Mouse (Mus musculus) left cerebral cortex, adult 11 months (tissue): Measurements from ENCODE around the gene Apba1.
A peak's percentile ranks its signal among the peaks of the same experiment; 100 is the strongest.

Source experiments
- DNase-seq: peaks from one replicate; pipeline ENCODE4 v3.0.0; 2022; ENCODE audit warnings: low spot score

Gene Apba1

DNA sequence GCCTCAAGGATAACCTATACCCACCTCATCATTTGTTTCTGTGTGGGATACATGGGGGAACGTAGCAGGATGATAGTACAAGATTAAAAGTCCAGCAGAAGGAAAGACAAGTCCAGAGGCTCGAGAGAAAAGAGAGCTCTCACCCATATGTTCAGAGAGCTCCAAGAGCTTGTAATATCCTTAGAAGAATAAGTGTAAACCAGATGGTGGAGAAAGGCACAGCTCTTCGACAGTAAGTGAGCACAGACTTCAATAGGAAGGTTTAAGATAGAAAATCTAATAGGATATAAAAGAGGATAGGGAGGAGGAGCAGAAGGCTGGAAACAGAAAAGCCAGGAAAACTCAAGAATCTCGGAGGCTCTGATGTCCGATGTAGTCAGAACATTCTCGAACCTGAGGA, 115.8 kb downstream of the Apba1 start:
- DNase-seq: no peak

DNA sequence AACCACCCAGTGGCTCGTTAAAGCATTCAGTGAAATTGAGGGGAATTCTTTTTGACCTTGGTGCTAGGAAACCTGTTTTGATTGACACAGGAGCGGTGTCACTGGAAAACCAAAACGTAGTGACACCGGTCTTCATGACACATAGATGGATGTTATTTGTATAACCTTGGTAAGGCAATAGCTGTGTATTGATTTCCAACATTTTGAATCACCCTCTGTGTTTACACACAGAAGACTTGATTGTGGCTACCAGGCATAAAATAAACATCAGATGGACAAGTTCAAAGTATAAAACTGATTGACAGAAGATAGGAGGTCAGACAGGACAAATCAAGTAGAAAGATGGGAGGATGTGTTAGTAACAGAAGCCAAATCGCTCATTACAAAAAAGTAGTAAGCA, 117.1 kb downstream of the Apba1 start:
- DNase-seq: no peak

DNA sequence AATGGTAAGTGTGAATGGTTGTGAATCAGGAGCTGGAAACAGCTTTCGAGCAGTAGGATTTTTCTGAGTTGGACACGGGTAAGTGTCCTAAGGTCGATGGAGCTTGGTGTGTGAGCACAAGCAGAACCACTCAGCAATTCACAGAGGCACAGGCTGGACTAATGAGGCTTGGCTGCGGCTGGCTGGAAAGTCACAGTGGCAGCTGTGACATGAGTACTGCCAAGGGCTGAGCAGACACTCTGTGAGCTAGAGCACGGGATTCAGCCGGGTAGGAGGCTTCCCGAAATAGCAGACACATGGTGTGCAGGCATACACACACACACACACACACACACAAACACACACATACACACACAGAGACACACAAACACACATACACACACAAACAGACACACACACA, 121.2 kb downstream of the Apba1 start:
- DNase-seq: no peak

DNA sequence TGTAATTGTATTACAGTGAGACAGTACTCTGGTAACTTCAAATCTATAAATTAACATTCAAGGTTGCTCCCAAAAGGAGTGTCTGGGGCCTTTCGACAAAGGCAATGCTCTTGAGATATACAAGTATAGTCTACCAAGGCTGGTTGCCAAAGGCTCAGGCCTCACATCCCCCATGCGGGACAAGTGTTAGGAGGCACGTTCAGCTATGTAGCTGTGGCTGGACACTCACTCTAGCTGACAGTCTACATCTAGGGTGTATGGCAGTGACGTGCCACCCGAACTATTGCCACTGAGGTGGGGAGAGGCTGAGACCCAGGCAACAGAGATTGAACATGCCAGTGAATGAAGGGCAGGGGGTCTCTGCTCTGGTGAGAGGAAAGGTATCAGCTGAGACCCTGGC, 127.5 kb downstream of the Apba1 start:
- DNase-seq: no peak

DNA sequence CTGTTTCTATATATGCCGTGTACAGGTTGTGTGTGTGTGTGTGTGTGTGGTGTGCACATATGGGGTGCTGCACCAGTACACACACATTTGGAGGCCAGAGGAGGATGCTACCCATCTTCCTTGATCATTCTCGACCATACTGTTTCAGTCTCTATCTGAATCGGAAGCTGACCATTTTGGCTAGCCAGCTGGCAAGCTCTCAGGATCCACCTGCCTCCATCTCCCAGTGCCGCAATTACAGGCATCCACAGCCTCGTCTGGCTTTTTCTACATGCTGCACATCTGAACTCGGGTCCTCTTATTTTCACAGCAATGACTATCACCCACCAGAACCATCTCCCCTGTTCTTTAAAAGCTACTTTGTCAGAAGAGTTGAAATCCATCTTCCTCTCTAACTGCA, 132.7 kb downstream of the Apba1 start:
- no peak for DNase-seq

DNA sequence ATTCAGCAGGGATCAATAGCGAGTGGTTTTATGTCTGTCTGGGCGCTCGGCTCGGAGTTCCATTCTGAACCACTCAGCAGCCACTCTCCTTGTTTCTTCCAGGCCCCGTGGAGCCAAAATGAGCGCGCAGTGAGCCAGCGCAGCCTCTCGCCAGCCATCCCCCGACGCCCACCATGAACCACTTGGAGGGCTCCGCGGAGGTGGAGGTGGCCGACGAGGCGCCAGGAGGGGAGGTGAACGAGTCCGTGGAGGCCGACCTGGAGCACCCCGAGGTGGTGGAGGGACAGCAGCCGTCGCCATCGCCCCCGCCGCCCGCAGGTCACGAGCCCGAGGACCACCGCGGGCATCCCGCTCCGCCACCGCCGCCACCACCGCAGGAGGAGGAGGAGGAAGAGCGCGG, 133.9 kb downstream of the Apba1 start:
- DNase-seq: no peak

DNA sequence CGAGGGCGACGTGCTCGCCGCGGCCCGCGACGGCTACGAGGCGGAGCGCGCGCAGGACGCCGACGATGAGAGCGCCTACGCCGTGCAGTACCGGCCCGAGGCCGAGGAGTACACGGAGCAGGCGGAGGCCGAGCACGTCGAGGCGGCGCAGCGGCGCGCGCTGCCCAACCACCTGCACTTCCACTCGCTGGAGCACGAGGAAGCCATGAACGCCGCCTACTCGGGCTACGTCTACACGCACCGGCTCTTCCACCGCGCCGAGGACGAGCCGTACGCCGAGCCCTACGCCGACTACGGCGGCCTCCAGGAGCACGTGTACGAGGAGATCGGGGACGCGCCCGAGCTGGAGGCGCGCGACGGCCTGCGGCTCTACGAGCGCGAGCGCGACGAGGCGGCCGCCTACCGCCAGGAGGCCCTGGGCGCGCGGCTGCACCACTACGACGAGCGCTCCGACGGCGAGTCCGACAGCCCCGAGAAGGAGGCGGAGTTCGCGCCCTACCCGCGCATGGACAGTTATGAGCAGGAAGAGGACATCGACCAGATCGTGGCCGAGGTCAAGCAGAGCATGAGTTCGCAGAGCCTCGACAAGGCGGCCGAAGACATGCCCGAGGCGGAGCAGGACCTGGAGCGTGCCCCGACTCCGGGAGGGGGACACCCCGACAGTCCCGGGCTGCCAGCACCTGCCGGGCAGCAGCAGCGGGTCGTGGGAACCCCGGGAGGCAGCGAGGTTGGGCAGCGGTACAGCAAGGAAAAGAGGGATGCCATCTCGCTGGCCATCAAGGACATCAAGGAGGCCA, 134.6 kb downstream of the Apba1 start:
- DNase-seq: peak; percentile 33

DNA sequence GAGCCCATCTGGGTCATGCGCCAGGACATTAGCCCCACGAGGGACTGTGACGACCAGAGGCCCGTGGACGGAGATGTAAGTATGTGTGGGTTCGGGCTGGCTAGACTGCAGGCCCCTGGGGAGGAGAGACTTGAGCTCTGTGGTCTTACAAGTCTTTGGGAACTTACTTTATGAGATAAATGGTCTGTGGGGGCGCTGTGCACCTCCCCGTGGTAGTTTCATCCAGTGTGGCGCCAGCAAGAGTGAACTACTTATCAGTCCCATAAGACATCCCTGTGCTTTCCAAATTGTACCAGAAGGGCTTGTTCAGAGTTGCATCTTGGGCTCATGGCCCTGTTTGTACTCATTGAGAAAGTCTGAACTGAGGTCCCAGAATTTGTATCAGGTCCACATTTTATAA, 135.3 kb downstream of the Apba1 start:
- DNase-seq: no peak

DNA sequence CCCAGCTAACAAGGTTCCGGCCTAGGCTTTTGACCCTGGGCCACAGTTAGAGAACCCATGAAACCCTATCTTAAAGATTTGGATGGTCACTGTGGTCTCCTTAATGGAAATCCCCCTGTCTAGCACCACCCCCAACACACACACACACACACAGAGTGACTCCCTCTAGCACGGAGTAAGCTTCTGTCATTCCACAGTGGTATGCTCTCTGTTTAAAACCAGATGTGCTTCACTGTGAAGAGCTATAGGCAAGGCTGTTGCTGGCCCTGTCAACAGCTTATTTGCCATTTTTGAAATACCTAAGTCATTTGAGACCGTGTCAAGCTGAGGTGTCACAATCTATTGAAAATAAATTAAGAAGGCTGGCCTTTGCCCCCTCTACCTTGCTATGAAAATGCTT, 136.1 kb downstream of the Apba1 start:
- no peak for DNase-seq

DNA sequence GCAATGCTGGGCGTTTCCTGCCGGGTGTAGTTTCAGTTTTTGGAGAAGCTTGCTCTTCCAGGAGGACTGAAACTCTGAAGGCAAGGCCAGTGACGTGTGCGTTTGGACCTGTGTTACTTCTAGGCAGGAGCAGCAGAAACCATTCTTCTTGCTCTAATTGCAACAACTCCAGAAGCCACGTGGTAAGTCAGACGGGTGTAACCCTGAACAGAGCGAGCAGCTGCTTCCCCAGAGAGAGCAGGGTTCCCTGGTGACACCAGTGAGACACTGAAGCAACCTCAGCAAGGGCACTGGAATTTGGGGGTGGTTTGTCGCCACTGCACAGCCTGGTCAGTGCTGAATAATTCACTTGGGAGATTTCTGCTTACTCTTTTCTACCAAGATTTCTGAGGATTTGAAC, 138.2 kb downstream of the Apba1 start:
- no peak for DNase-seq

DNA sequence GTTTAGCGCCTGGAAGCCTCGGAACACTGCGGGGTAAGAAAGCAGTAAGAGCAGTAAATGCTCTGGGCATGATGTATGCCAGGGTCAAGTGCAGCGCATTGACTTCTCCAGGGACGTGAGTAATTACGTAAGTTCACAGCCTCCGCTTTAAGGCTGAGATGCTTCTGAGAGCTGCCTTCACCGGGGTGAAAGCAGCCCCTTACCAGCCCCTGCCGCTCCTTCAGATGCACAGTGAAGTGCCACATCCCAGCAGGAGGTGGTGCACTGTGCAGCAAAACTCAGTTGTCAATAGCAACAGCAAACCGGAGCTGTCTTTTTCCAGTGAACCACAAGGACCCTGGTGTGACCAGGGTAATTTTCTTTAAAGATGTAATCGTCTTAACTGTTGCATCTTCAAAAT, 139.8 kb downstream of the Apba1 start:
- no peak for DNase-seq

DNA sequence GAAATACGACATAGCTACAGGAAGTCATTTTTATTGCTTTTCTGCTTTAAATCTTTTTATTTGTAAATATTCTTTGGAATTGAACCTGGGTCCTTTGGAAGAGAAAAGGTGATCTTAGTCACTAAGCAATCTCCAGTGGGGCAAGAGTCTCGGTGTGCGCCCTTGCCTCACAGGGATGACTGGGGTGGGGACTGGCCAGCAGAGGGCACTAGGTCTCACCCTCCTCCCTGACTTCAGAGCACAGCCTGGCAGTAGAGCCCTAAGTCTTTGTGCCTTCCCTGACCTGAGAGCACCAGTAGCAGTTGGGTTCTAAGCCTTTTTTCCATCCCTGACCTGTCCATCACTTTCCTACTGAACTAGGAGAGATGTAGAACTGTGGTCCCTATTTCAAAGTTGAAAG, 142.5 kb downstream of the Apba1 start:
- DNase-seq: no peak

DNA sequence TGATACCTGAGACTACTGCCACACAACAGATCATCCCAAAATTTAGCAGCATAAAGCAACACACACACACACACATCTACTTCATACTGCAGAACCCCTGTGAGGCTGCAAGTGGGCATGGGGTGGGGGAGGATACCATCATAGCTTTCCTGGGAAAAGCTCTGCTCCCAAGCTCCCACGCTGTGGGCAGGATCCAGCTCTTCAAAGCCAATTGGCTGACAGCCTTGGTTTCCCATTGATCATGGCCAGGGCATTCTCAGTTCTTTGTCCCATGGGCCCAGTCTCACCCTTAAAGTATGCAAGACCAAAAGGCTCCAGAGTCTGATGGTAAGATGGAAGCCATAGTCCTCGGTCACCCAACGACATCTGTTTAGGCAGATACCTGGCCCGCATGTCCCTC, 143.1 kb downstream of the Apba1 start:
- DNase-seq: no peak

DNA sequence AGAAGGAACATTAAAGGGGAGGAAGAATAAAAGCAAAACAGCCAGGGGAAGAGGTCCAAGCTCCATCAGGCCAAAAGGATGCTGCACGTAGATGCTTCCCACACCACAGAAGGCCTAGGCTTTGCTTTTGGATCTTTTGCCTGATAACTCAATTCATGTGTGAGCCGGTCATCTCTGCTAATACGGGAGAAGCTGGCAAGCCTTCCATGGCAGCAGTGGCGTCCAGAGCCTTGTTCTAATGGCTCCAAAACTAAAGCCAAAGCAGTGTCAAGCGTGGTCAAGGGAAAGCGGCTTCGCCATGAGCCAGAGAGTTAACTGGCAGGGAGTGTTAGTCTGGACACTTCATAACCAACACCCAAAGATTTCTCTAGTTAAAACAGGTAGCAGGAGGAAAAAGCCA, 144.4 kb downstream of the Apba1 start:
- no peak for DNase-seq

DNA sequence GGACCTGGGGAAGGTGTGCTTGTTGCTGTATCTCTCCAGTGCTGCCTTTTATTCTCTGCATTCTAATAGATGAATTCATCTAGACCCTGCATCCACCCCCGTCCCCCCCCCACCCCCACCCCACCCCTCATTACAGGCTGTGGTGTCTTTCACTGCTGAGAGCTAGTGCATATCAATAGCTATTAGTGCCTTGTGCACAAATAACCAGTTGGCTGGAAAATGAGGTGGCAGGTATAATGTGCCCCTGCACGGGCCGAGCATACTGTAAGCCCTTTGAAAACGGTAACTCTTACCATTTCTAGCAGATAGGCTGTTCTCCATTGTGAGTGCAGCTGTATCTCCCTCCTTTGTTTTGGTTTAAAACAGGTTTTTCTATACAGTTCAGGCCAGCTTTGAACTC, 146.2 kb downstream of the Apba1 start:
- DNase-seq: no peak

DNA sequence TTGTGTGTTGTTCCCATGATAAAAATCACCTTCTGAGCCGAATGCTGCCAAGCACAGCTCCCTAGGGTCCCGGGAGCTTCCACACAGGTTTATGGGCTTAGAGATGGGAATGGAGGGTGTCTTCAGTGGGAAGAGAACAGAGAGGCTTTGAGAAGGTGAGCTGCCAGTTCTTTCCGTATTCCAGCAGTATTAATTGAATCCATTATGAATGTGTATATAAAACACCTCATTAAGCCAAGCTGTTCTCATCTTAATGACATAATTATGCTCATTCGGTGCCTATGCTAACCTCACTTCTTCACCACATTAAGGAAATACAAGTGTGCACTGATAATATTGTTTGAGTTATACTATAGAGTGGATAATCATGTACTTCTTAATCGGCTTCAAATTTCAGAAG, 147.1 kb downstream of the Apba1 start:
- DNase-seq: no peak

DNA sequence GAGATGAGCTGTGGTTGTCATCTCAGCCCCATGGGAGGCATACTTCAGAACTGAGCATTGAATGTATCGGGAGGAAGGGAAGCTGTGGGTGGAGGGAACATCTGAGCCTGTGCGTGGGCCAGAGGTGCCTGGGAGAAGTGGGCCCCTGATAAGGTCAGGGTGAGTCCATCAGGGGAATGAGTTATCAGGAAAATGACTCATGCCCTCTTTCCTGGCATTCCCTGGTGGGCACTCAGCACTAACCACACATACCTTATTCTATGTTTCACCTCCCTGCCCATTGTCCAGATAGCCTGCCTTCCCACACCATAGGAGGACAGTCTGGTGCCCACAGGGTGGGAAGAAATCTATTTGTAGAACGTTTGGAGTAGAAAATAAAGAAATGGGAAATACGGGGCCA, 151.7 kb downstream of the Apba1 start:
- DNase-seq: no peak

DNA sequence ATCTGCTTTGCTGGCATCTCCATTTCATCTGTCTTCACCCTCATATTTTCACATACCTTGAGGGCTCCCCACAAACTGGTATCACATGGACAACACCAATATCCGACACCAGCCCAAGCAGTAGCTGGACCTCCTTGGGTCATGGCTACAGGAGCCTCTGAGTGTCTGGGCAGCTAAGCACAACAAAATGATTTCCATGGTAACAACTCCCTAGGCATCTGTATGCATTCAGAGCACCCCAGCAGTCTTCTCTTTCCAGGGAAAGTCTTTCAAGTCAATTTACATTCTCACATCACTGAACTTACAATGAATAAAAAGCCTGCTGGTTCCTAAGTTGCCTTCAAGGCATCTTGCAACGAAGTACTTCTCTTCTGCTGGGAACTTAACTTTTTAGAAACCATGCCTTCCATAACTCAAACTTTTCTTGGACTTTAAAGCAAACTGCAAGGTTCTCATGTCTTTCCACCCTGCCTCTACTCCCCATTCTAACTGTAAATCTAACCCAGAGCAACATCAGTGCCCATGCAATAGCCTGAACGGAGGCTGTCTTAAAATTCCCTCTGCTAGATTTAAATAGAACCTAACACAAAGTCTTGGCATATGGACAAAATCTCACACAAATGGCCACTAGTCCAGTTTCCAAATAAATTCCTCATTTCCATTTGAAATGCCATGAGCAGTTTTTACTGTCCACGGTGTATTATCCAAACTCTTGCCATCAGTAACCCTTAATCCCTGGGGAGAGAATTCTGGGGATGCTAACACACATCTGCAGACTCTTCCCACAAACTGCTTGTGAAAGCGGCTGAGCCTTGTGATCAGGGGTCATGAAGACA, 160.9 kb downstream of the Apba1 start:
- DNase-seq: no peak

DNA sequence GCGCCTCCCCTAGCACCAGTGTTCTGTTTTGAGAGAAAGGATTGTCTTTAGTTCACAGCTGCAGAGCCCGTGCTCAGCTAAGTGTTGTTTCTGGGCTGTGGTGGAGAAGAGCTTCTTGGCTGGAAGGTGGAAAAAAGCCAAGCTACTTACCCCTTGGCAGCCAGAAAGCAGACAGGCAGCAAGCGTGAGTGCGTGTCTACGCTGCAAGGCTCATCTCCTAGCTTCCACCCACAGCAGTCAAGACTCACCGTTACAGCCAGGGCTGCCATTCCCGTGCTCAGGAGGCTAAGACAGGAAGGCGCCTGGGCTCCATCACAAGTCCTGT, 161.5 kb downstream of the Apba1 start:
- no peak for DNase-seq

DNA sequence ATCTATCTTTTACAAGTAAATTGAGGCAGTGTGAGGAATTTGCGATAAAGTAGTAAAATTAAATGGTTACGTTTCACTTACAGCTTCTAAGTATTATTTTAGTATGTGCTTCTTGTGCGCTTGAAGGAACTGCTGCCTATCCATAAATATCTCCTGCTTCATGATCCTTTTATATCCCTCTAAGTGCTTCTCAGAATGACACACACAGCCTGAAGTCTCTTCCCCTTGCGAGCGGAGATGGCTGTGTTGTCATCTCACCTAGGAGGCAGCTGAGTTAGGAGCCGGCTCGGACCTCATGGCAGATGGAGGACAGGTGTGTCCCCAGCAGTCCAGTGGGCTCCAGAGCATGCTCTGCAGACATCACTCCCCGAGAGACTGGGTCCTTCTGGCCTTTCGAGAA, 163.9 kb downstream of the Apba1 start:
- DNase-seq: no peak

DNA sequence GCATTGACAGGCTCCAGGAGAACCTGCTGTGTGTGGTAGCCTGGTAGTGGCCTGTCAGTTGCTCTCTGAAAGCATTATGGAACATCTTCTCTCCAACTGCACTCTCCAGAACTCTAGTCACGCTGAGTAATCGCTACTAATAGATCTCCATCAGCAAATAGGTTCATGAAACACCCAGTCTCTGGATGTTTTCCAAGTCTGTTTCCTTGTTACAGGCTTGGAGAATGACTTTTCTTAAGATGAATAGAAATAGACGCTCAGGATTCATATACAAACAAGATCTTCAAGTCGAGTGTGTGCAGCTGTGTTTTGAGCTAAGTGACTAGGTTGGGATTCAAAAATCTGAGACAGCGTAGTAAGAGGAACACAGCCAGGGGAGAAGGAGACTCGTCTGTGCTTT, 165.4 kb downstream of the Apba1 start:
- no peak for DNase-seq

DNA sequence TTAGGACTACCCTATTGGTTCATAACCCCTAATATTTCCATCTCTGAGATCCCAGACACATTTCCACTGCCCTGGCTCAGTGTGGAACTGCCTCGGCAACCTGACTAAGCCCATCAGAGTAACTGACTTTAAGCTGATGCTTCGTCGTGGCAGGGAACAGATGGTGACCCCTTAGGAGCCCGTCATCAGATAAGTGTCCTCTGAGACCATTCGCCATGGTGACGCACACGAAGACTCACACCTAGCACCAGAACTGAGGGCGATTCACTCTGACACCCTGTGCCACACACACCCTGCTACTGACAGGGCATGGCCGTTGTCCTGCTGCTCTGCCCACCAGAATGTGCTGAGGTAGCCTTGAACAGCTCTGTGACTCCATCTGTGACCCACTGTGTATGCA, 166.1 kb downstream of the Apba1 start:
- no peak for DNase-seq

DNA sequence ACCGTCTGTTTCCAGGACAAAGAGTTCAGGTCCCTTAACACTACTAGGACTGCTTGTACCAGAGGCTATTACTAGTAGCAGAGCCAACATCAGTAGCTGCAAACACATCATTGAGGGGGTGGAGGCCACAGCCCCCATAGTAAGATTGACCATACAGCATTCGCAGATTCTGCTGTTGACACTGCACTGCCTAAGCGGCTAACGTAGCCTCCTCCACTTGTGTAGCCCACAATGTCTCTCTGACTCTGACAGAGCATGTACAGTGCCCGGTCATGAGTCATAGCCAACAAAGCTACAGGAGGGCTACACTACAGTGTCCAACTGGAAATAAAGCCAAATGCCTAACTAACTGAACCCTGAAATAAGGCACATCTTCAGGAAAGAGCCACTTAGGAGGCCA, 166.9 kb downstream of the Apba1 start:
- DNase-seq: no peak

DNA sequence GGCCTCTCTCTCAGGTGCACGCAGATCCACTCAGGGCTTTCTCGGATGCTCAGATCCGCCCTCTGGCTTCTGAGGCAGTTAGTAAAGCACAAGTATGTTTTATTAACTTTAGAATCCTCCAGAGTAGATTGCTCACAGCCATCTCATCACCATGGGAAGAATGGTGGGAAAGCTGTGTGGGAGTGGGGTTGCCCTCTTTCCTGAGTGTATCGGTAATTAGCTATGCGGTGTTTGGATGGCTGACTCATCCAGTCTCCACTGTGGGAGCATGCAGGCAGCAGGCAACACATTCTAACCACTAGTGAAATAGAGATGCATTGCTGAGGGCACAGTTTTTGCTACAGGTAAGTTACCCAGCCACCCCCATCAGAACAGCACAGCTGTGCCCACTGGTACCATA, 172.1 kb downstream of the Apba1 start:
- DNase-seq: peak; percentile 50
